Mouse (Mus musculus) intestine, embryonic 16.5 days (tissue): ENCODE data around the gene Mog. TPM values are rescaled to one million over a fixed set of nuclear protein-coding genes. Genes with fewer than 3 reads are reported as not detected.
"Not testable (repeated sequence)": the region's sequence is repeated elsewhere in the genome, so short reads cannot be mapped to it uniquely, and the experiment has no call there.

ENCODE experiments used
- ATAC-seq: fragments of 200-750 bp; cut with Nextera tagmentation; 2 replicates; pipeline ENCODE4 v1.8.0; 2017; ENCODE audit warnings: moderate TSS enrichment, moderate library complexity
- H3K27ac ChIP-seq: fragments of 300-500 bp; sonication (generic); 2 replicates; pipeline ENCODE4 v1.5.1; 2014; ENCODE audit warnings: mild to moderate bottlenecking, low read length
- H3K27me3 ChIP-seq: fragments of 300-500 bp; sonication (generic); replicated peaks from 2 replicates; pipeline ENCODE4 v1.6.1; 2014; ENCODE audit warnings: low read length, control low read depth, mixed read lengths; ENCODE audit not compliant: control insufficient read depth, insufficient read depth
- H3K36me3 ChIP-seq: fragments of 300-500 bp; sonication (generic); 2 replicates; pipeline ENCODE4 v1.6.1; 2014; ENCODE audit warnings: low read length, control low read depth; ENCODE audit not compliant: control insufficient read depth, insufficient read depth
- H3K4me1 ChIP-seq: fragments of 300-500 bp; sonication (generic); 2 replicates; pipeline ENCODE4 v1.6.1; 2014; ENCODE audit warnings: low read length, control low read depth, mixed read lengths; ENCODE audit not compliant: control insufficient read depth, insufficient read depth
- H3K4me2 ChIP-seq: fragments of 300-500 bp; sonication (generic); 2 replicates; pipeline ENCODE4 v1.6.1; 2014; ENCODE audit warnings: low read depth, low read length, control low read depth
- H3K4me3 ChIP-seq: fragments of 300-500 bp; sonication (generic); 2 replicates; pipeline ENCODE4 v1.5.1; 2014; ENCODE audit warnings: mild to moderate bottlenecking, low read length
- H3K9ac ChIP-seq: fragments of 300-500 bp; sonication (generic); 2 replicates; pipeline ENCODE4 v1.6.1; 2014; ENCODE audit warnings: low read depth, low read length
- H3K9me3 ChIP-seq: fragments of 300-500 bp; sonication (generic); 2 replicates; pipeline ENCODE4 v1.6.1; 2016; ENCODE audit warnings: low read length, control low read depth; ENCODE audit not compliant: control insufficient read depth
- WGBS: fragments of 180-500 bp; shearing (Covaris S2); extraction: QIAGEN DNeasy Blood & Tissue Kit; methylation state at CpG from one replicate; pipeline ENCODE4 v1.1.7; 2014; 5-methylcytosine and 5-hydroxymethylcytosine counted together
- polyA plus RNA-seq: library from polyadenylated mRNA; unstranded; fragments of >200 nt; fragmentation: Nextera tagmentation; extraction: Ambion mirVana; gene quantifications from 2 replicates; pipeline ENCODE4 v1.2.1, GENCODE M21; 2015

The Mog gene
- polyA plus RNA-seq, 1 experiment from 2014 or later: not detected

DNA sequence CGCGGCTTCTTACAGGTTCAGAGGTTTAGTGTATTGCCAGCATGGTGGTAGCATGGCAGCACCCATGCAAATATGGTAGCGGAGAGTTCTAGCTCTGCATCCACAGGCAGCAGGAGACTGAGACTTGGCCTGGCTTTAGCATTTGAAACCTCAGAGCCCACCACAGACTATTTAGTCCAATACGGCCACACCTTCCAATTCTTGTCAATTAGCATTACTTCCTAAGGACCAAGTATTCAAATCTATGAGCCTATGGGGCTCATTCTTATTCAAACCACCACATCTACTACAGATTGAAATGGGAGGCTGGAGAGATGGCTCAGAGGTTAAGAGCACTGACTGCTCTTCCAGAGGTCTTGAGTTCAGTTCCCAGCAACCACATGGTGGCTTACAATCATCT is 4.3 kb upstream of the Mog start:
- no peaks in the 10 kb centered on the region for H3K9me3 ChIP-seq
- H3K4me3 ChIP-seq: no peak overlapping the region
- H3K27me3 ChIP-seq: no peaks in the 10 kb centered on the region
- no peak overlapping the region for H3K4me2 ChIP-seq
- no peaks in the 10 kb centered on the region for H3K4me1 ChIP-seq
- 95% methylated on average over 4 of the region's 4 CpGs for WGBS
- peak overlapping the region; percentile 95; the same call in 1 of the 2 replicates for H3K27ac ChIP-seq
- no peak overlapping the region for H3K9ac ChIP-seq
- ATAC-seq: no peak
- H3K36me3 ChIP-seq: no peaks in the 10 kb centered on the region

DNA sequence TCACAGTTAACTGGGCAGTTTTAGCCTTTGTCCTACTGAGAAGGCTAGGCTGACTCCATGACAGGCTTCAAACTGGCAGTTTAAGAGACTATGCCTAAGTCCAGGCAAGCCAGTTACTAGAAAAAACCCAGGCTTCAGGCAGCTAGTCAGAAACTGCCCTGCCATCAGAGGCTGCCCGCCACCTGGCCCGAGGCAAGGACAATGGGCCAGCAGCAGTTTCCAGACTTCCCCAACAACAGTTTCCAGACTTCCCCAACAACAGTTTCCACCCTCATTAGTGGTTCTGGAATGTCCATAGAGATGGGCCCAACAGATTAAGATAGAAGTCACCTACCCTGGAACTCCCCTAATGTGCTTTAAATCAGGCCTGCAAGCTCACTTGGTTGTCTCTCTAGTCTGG is 3.2 kb upstream of the Mog start:
- H3K27me3 ChIP-seq: no peaks in the 10 kb centered on the region
- no peak overlapping the region for H3K27ac ChIP-seq
- H3K4me3 ChIP-seq: no peak overlapping the region
- H3K4me1 ChIP-seq: no peaks in the 10 kb centered on the region
- no peak overlapping the region for H3K4me2 ChIP-seq
- H3K36me3 ChIP-seq: no peaks in the 10 kb centered on the region
- H3K9me3 ChIP-seq: no peaks in the 10 kb centered on the region
- H3K9ac ChIP-seq: no peak overlapping the region
- WGBS: 90% methylated on average over 2 of the region's 2 CpGs
- ATAC-seq: no peak

DNA sequence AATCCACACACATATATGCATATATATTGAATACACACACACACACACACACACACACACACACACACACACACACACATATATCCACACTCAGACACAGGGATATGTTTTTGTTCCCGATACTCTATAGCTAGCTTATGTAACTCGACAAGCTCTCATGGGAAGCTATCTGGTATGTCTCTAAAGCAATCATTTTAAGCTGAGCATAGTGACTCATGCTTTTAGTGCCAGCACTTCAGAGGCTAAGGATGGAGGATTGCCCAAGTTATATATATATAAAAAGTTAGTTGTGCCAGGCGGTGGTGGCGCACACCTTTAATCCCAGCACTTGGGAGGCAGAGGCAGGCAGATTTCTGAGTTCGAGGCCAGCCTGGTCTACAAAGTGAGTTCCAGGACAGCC is 4.0 kb downstream of the Mog start:
- WGBS: 89% methylated on average over 5 of the region's 5 CpGs
- ATAC-seq, H3K4me1 ChIP-seq, H3K4me2 ChIP-seq, H3K27me3 ChIP-seq, H3K9me3 ChIP-seq, H3K36me3 ChIP-seq, H3K4me3 ChIP-seq, H3K9ac ChIP-seq, H3K27ac ChIP-seq: not testable (repeated sequence)

DNA sequence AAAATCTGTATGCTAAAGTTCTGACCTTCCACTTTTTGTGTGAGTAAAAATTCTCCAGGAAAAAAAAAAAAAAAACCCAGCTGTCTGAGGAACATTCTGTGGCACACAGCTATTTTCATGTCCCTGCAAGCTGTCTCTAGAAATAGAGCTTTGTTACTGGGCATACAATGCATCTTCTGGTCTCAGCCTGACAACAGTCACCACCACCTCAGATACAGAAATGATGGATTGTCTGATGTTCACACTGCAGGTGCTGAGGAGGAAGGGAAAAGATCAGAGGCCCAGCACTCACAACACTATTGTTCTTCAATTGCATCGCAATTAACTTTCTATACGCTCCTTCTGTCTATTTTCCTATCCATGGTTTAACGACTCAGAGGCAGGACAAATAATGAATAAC is 4.9 kb downstream of the Mog start:
- Histone ChIP-seq H3K27me3 (no peaks in the 10 kb centered on the region), H3K9ac (no peak overlapping the region), H3K9me3 (no peaks in the 10 kb centered on the region), H3K4me2 (no peak overlapping the region), H3K36me3 (no peaks in the 10 kb centered on the region), H3K4me3 (no peak overlapping the region), H3K27ac (no peak overlapping the region), H3K4me1 (no peaks in the 10 kb centered on the region)
- 73% methylated on average over 3 of the region's 3 CpGs for WGBS
- ATAC-seq: no peak

DNA sequence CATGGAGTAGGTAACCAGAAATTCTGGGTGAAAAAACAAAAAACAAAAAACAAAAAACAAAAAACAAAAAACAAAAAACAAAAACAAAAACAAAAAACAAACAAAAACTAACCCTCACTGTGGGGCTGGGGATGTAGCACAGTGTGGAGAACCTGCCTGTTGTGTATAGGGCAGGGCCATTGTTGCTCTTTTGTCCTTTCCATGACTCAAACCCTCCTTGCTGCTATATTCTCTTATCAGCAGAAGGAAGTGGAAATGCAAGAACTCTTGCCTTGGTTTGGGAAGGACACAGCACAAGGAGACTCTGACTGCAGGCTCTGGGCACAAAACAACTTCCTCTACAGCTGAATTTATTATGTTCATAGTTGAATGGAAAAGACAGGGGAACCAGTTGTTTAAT is 6.9 kb downstream of the Mog start:
- no peak overlapping the region for H3K27ac ChIP-seq
- no peak overlapping the region for H3K4me3 ChIP-seq
- no peaks in the 10 kb centered on the region for H3K36me3 ChIP-seq
- H3K27me3 ChIP-seq: no peaks in the 10 kb centered on the region
- H3K4me1 ChIP-seq: no peaks in the 10 kb centered on the region
- ATAC-seq: peak; percentile 40; the same call in 1 of the 2 replicates
- H3K9me3 ChIP-seq: no peaks in the 10 kb centered on the region
- no peak overlapping the region for H3K4me2 ChIP-seq
- no peak overlapping the region for H3K9ac ChIP-seq

DNA sequence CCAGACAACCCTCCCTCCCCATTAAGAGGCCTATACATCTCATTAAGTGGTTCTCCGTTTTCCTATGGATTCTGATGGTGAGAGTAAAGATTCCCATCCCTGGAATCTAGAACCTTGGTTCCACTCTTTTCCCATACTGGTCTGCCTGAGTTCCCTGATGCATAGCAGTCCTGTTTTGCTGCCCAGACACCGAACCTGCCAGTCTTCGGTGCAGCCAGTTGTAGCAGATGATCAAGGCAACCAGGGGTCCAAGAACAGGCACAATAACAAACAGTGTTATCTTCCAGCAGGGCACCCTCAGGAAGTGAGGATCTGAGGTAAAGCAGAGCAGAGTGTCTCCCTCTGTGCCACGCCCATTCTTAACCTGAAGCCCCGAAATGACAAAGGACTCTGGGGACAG is 11.1 kb downstream of the Mog start:
- WGBS: 61% methylated on average over 5 of the region's 5 CpGs
- no peak overlapping the region for H3K4me3 ChIP-seq
- H3K36me3 ChIP-seq: no peaks in the 10 kb centered on the region
- no peaks in the 10 kb centered on the region for H3K9me3 ChIP-seq
- no peak for ATAC-seq
- no peaks in the 10 kb centered on the region for H3K27me3 ChIP-seq
- no peak overlapping the region for H3K27ac ChIP-seq
- no peaks in the 10 kb centered on the region for H3K4me1 ChIP-seq
- H3K9ac ChIP-seq: no peak overlapping the region
- no peak overlapping the region for H3K4me2 ChIP-seq

DNA sequence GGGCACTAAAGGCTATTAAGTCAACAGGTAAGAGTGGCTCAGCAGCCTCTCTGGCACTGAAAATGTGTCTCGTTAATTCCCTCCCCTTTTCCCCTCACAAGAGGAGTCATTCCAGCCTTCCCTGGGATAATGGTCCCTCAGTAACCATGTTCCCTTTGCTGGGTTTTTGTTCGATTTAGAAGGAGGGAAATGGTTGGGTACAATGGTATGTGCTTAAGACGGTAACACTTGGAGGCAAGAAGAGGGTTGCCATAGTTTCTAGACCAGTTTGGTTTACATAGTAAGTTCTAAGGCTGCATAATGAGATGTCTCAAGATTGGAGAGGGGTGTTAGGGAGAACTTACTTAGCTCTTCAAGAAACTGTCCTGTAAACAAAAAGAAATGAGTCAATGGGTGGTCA is 11.5 kb downstream of the Mog start:
- H3K4me3 ChIP-seq: no peak overlapping the region
- H3K27me3 ChIP-seq: no peaks in the 10 kb centered on the region
- no peak overlapping the region for H3K27ac ChIP-seq
- no peaks in the 10 kb centered on the region for H3K9me3 ChIP-seq
- no peak overlapping the region for H3K9ac ChIP-seq
- no peak overlapping the region for H3K4me2 ChIP-seq
- WGBS: 75% methylated on average over 3 of the region's 3 CpGs
- no peak for ATAC-seq
- no peaks in the 10 kb centered on the region for H3K36me3 ChIP-seq
- H3K4me1 ChIP-seq: no peaks in the 10 kb centered on the region

DNA sequence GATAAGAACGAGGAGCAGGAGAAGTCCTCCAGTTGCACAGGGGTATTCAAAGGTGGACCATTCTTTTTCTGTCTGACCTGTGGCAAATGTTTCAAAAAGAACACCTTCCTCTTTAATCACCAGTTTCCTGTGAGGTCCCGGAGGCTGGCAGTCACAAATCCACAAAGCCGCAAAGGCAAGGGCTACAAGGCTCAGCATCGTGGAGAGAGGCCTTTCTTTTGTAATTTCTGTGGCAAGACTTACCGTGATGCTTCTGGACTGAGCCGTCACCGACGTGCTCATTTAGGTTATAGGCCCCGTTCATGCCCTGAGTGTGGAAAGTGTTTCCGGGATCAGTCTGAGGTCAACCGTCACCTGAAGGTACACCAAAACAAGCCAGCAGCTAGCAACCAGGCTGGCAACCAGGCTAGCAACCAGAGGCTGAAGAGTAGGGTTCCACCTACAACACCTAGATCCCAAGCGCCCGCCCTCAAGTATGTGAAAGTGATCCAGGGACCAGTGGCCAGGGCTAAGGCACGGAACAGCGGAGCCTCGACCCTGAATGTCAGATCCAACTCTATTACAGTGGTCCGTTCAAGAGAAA is 13.6 kb downstream of the Mog start:
- Histone ChIP-seq H3K4me2 (no peak overlapping the region), H3K4me1 (no peaks in the 10 kb centered on the region), H3K36me3 (no peaks in the 10 kb centered on the region), H3K9me3 (no peaks in the 10 kb centered on the region), H3K4me3 (no peak overlapping the region), H3K9ac (no peak overlapping the region), H3K27me3 (no peaks in the 10 kb centered on the region), H3K27ac (no peak overlapping the region)
- WGBS: 93% methylated on average over 17 of the region's 17 CpGs
- no peak for ATAC-seq

DNA sequence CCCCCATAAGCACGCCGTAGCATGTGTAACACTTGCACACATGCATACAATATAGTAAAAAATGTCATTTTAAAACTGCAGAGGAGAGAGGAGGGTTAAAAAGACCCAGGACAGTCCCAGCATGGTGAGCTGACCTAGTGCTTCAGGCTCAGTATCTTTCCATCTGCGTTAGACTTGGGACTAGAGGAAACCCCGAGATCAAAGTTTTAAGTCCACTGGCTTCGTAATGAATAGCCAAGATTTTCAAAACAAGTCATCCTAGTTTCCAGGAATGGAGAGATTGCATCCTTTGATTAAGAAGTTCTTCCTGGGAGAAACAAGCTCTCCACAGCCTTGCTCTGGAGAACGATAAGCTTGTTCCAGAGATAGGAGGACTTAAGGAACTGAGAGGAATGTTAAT is 15.0 kb downstream of the Mog start:
- Histone ChIP-seq H3K4me3 (no peak overlapping the region), H3K4me2 (no peak overlapping the region), H3K4me1 (no peaks in the 10 kb centered on the region), H3K27ac (no peak overlapping the region), H3K36me3 (no peaks in the 10 kb centered on the region), H3K9me3 (no peaks in the 10 kb centered on the region), H3K27me3 (no peaks in the 10 kb centered on the region), H3K9ac (no peak overlapping the region)
- WGBS: 89% methylated on average over 6 of the region's 6 CpGs
- ATAC-seq: no peak

DNA sequence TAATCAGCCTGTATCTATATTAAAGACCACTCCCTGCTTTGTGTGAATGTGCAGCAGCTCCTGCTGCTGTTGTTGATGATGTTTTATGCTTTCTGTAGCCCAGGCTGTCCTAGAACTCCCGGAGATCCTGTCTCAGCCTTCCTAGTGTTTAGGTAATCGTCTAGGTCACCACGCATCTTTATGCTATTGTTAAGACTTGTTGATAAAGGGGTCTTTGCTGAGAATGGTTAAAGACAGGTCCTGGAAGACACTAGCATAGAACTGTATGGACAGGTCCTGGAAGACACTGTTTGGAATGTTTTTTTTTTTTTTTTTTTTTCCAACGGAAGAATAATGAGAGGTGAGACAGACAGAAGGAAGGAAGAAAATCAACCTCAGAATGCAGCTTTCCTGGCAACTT is 19.8 kb downstream of the Mog start:
- Histone ChIP-seq H3K36me3 (no peaks in the 10 kb centered on the region), H3K27ac (peak overlapping the region; percentile 87; the same call in 1 of the 2 replicates), H3K9ac (peak overlapping the region; percentile 94), H3K9me3 (no peaks in the 10 kb centered on the region), H3K4me2 (peak overlapping the region; percentile 94), H3K4me1 (no peaks in the 10 kb centered on the region), H3K27me3 (no peaks in the 10 kb centered on the region), H3K4me3 (peak overlapping the region; percentile 75)
- WGBS: 27% methylated on average over 4 of the region's 4 CpGs
- peak; percentile 2; the same call in 1 of the 2 replicates for ATAC-seq
